Mouse (Mus musculus) splenic B cell, adult 2 months (primary cell): ENCODE measurements around the gene Sgf29.
"Not testable (repeated sequence)": the region's sequence is repeated elsewhere in the genome, so short reads cannot be mapped to it uniquely, and the experiment has no call there.

Source experiments
- DNase-seq: peaks from one replicate; pipeline ENCODE4 v3.0.0-alpha.2; 2011; ENCODE audit warnings: low read depth, low spot score
- H3K27me3 ChIP-seq: 2 replicates; pipeline ENCODE4 v1.6.1; 2012; ENCODE audit warnings: mild to moderate bottlenecking, low read length, moderate library complexity, mixed read lengths; ENCODE audit not compliant: control insufficient read depth, poor library complexity, insufficient read depth, severe bottlenecking
- H3K36me3 ChIP-seq: 2 replicates; pipeline ENCODE4 v1.6.1; 2012; ENCODE audit warnings: mild to moderate bottlenecking, low read length, moderate library complexity, mixed read lengths; ENCODE audit not compliant: control insufficient read depth, poor library complexity, insufficient read depth, severe bottlenecking

Sgf29 gene

DNA sequence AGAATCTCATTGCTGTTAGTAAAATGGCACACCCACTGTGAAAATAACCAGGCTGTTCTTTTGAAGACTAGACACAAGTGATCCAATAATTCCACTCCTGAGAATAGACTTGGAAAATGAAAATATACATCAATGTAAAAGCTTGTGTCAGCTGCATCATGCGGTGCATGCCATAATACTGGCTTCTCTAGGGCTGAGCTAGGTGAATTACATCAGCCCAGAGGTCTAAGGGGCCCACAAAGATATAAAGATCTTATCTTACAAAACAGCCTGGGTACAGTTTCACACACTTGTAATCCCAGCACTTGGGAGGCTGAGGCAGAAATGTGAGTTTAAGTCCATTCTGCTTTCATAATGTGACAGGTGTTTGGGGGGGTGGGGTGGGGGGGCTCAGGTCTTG is 8.4 kb downstream of the Sgf29 start:
- Histone ChIP-seq H3K27me3 (no peaks in the 10 kb centered on the region), H3K36me3 (peaks cover under 1% of the 10 kb centered on the region; the same call in 1 of the 2 replicates)
- no peak for DNase-seq

DNA sequence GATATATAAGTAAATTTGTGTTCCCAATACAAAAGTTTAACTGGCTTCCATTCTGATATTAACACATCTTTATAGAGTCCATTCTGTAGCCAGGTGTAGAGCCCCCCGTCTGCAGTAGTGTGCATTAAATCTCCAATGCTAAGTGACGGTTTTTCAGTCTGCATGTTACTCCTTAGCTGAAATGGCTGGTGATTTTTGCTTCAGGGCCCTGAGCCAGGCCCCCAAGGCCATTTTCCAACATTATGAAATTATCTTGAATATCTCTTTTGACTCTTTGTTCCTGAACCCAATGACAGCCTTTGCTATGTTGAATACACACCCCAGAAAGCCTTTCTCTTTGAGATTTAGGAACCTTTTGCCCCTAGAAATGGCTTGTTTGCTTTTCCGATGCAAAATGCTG is 10.7 kb downstream of the Sgf29 start:
- no peaks in the 10 kb centered on the region for H3K27me3 ChIP-seq
- H3K36me3 ChIP-seq: peaks cover 2% of the 10 kb centered on the region; the same call in 1 of the 2 replicates
- no peak for DNase-seq

DNA sequence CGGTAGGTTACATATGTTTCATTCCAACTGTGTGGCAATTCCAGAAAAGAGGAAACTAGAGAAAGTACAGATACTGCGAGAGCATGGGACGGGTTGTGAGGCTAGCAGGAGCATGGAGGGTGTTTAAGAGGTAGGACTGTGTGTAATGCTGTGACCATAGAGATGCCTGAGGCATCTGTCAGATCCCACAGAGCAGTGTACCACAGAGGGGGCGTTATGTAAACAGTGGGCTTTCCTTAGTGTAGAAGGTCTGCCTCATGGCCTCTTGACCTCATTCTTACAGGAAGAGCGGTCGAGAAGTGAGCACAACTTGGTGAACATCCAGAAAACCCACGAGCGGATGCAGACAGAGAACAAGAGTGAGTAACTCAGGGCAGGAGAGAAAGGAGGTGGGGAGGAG is 14.5 kb downstream of the Sgf29 start:
- DNase-seq: no peak
- H3K36me3 ChIP-seq: peaks cover 7% of the 10 kb centered on the region; the same call in 1 of the 2 replicates
- H3K27me3 ChIP-seq: no peaks in the 10 kb centered on the region

DNA sequence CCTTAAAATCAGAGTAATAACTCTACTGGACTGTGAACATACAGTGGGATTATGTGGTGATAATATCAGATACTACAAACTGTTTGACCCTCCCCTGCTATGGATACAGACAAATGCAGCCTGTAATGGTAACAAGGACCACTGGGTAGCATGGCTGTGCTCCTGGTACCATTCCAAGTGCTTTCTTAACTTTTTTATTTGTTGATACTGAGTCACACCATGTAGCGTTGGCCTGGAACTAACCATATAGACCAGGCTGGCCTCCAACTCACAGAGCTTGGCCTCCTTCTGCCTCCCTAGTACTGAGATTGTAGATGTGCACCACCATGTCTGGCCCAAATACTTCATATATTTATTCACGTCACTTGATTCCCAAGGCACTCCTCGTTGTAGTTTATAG is 16.2 kb downstream of the Sgf29 start:
- no peak for DNase-seq
- Histone ChIP-seq H3K36me3 (peaks cover 7% of the 10 kb centered on the region; the same call in 1 of the 2 replicates), H3K27me3 (no peaks in the 10 kb centered on the region)

DNA sequence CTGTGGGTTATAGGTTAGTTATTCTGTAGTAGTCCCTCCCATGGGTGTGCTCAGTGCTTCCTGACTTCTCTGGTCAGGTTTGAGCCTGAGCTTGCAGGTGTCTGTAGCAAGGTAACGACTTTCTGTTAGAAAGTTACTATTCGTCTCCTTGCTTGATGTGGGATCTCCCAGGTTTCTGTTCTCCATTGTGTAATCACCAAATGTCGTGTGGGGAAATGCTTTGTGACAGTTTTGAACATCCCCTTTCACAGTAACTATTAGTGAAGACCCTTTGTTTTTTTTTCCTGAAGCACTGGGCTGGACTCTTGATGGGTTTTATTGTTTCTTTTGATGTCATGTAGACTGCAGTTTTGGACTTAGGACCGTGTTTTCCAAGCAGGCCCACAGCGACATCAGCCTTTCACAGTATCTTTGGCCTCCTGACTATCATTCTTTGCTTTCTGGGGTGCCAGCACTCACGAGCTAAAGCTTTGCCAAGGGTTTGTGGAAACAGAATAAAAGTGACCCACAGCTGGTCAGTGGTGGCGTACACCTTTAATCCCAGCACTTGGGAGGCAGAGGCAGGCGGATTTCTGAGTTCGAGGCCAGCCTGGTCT is 18.5 kb downstream of the Sgf29 start:
- Histone ChIP-seq H3K27me3 (no peaks in the 10 kb centered on the region), H3K36me3 (peaks cover 9% of the 10 kb centered on the region)
- DNase-seq: no peak

DNA sequence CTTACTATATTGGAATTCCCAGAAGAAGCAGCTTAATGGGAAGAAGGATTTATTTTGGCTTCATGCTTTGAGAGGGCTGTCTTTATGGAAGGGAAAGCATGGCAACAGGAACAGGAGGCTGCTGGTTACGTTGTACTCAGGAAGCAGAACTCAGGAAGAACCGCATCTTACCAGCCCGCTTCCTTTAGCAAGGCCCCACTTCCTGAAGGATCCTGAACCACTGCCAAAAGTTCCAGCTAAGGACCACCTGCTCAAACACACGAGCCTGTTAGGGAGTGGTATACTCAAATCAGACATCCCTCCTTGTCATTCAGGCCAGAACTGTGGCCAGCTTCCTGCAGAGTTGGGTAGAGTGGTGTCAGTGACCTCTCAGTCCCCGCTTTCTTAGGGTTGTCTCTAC is 19.3 kb downstream of the Sgf29 start:
- Histone ChIP-seq H3K27me3 (no peaks in the 10 kb centered on the region), H3K36me3 (peaks cover 7% of the 10 kb centered on the region)
- no peak for DNase-seq

DNA sequence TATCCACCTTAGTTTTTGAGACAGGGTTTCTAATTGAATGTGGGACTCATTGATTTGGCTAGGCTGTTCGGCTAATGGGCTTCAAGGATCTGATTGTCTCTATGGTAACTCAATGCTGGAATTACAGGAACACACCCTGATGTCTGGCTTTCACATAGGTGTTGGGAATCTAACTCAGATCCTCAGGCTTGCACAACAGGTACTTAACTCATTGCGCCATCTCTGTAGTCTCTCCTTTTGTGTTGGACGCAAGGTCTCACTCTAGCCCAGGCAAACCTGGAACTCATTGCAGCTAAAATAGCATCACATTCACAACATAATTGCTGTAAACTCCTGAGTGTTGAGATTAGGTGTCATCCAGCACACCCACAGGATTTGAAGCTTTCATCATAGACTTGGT is 21.0 kb downstream of the Sgf29 start:
- H3K27me3 ChIP-seq: no peaks in the 10 kb centered on the region
- DNase-seq: no peak
- H3K36me3 ChIP-seq: peaks cover 7% of the 10 kb centered on the region

DNA sequence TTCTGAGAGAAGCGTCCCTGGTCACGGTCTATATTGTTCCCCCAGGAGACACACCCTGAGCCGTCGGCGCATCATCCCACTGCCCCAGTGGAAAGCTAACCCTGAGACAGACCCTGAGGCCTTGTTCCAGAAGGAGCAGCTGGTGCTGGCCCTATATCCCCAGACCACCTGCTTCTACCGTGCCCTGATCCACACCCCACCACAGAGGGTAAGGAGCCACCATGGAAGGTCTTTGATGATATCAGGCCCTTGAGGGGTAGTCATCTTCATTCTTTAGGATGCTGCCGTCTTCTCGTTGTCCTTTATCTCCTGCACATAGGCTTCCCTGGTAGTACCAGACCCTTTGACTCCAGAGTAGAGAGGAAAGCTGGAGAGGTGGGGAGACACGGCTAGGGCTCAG is 23.0 kb downstream of the Sgf29 start:
- no peak for DNase-seq
- Histone ChIP-seq H3K27me3 (no peaks in the 10 kb centered on the region), H3K36me3 (peaks cover 3% of the 10 kb centered on the region; the same call in 1 of the 2 replicates)

DNA sequence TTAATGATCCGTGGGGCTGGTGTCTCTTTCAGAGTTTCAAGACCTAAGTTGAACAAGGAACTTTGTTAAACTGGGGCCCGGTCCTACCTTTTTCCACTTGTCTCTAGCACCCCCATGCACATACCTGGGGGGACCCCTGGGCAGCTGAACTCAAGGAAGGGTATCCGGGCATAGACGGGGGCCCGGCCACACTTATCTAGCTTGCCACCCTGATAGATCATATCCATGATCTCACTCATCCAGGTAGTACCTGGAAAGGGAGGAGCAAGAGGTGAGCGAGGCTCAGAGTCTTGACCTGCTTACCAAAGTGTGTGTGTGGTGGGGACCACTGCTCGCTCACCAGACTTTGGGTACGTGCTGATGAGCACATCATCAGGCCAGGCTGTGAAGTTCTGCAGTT is 26.0 kb downstream of the Sgf29 start:
- Histone ChIP-seq H3K27me3 (no peaks in the 10 kb centered on the region), H3K36me3 (peaks cover 4% of the 10 kb centered on the region; the same call in 1 of the 2 replicates)
- no peak for DNase-seq

DNA sequence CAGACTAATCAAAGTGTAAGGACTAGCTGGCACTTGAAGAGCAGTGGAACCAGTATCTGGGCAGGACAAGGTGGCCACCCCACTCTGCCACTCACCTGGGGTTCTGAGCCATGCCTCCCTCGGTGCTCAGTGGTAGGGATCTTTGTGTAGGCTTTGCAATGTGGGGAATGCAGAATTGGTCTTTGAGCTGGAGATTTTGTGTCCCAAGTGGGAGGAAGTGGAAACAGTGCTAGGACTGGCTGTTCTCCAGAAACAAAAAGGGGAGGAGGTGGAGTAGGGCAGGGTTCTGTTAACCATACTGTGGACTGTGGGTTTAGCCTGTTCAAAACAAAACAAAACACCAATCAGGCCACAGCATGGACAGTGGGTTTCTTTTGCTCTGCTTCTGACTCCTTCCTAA is 27.1 kb downstream of the Sgf29 start, which contains the start of gene Sult1a1:
TSS of gene Sult1a1 (minus strand) at position 226 of the 400 bp plus-strand sequence.
- no peak for DNase-seq
- Histone ChIP-seq H3K36me3 (peaks cover 4% of the 10 kb centered on the region; the same call in 1 of the 2 replicates), H3K27me3 (no peaks in the 10 kb centered on the region)

DNA sequence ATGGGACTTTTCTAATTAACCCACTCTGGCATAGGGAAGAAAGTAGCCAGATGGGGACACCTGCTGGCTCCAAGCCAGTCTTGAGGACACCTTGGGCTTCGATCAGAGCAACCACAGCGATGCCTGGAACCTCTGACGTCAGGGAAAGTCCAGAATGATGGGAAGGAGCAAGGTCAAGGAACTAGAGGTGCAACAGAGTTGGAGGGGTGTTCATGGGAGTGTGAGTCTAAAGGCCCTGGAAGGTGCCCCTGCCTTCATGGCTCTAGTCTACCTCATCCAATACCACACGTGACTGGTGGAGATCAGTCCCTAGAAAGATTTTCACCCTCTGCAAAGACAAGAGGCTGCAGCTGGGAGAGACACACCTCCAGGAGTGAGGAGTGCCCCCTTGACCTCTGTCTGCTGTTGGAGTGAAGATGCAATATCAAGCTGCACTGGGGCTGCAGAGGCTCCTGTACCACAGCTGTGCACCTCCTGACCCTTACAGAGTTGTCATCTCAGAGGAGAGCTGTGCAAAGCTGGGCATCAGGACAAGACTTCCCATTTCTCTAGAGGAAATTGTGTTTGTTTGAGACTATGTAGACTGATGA is 27.6 kb downstream of the Sgf29 start:
- H3K27me3 ChIP-seq: no peaks in the 10 kb centered on the region
- no peak for DNase-seq
- H3K36me3 ChIP-seq: peaks cover 3% of the 10 kb centered on the region; the same call in 1 of the 2 replicates

DNA sequence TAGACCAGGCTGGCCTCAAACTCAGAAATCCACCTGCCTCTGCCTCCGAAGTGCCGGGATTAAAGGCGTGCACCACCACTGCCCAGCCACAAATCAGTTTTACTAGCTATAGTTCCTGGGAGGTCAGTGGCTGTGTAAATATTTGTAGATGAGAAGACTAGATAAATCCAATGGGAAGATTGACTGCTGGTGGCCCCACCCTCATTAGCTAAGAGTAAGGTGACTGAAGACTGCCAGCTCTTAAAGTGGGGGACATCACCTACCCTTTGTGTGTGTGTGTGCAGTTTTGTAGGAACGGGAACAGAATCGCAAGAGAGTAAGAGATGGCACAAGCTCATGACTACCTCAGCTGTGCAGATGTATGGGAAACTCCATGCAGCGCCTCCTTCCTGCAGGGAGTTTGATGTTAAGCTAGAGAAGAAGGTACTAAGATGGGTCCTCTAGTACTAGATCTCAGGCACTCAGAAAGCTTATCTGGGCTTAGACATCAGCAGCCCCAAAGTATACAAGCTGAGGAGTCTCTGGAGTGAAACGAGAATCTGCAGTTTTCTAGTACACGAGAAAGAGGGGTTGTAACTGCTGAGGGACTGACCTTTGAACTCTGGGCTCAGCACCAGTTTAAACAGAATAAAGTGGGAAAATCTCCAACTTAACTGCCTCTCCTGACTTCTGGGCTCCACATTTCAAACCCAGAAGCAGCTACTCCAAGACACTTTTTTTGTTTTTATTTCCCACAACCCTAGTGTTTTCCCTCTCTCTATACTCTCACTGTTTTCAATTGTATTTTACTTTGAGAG is 29.6 kb downstream of the Sgf29 start:
- Histone ChIP-seq H3K36me3 (0 out of 2 replicates have a peak, but pooled peaks cover 1% of the 10 kb centered on the region), H3K27me3 (no peaks in the 10 kb centered on the region)
- DNase-seq: no peak

DNA sequence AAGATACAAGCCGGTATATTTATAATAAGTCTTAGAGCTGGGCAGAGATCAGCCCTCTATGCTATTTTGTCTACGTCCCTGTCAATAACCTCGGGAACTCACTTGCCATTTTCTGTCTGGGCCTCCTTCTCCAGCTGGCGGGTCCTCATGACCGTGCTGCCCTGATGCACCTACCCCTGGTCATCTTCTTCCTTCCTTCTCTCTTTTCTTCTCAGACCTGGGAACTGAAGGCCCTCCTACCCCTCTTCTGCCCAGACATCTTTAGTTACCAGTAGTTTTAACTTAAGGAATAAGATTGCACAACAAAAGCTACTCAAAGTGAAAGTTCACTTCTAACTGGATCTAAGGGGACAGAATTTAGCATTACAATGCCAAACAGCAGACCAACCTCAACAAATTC is 30.6 kb downstream of the Sgf29 start:
- H3K27me3 ChIP-seq: no peaks in the 10 kb centered on the region
- 0 out of 2 replicates have a peak, but pooled peaks cover 1% of the 10 kb centered on the region for H3K36me3 ChIP-seq

DNA sequence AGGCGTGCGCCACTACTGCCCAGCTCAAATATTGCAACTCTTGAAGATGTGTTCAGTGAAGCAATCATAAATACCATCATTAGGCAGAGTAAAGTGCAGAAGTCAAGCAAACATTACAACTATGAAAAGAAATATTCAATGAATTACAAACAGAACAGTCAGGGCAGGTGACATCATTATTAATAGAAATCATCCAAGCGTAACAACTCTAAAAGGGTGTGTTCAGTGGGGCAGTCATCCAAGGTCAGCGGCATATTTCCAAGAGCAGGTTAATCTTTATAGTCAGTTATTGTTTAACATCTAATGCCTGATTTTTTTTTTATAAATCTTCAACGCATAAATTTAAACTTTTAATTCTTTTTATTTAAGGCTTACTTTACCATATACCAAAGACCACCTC is 32.1 kb downstream of the Sgf29 start:
- no peak for DNase-seq
- 0 out of 2 replicates have a peak, but pooled peaks cover 1% of the 10 kb centered on the region for H3K36me3 ChIP-seq
- no peaks in the 10 kb centered on the region for H3K27me3 ChIP-seq

More for the DNA sequence above, 30.6 kb downstream of the Sgf29 start:
- no peak for DNase-seq

DNA sequence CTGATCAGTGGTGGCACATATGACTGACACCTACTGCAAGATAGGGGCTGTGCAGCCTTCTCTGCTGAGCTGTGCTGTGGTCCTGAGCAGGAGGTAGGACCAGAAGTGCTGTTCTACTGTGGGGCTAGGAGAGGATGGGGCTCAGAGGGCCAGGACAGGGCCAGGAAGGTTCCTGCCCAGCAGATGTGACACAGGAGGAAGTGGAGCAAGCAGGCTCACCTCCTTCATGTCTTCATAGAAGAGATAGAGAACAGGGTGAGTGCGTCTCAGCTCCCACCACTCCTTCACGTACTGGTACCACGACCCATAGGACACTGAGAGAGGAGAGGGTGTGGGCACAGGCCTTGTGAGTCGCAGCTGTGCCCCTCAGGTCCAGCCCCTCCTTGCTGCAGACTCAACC is 39.0 kb downstream of the Sgf29 start:
- DNase-seq, H3K36me3 ChIP-seq, H3K27me3 ChIP-seq: not testable (repeated sequence)
